Comparison of ENCODE assay signal across 8 mouse cellular contexts in the genomic region with DNA sequence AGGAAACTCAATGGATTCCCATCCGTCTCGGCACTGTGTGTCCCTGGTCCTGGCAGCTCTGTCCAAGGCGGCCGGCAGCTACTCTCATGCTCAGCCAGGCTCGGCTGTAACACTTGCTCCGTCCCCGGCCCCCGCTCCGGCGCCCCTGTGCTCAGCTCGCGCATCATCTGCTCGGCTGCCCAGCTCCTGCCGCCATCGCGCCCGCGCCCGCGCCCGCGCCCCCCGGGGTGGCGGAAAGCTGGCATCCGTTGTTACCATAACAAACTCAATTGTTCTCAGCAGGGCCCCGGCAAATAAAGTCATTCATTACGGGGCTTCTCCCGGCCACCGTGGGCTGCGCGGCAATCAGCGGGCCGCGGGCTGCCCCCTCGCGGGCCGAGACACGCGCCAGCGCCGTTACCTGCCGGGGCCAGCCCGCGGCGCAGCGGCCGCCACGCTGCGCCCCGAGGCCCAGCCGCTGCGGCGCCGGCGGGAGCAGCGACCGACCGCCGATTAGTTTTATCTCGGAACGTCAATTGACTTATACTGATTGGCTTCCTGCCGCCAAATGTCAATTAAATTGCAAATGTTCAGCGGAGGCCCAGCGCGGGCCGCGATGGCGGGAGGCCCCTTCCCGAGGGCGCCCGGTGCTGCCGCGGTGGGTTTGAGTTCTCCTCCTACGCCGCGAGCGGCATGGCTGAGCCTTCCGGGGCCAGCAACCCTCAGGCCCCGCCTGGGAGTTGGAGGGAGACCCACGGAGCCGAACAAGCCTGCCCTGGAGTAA. TPM values are rescaled to one million over a fixed set of nuclear protein-coding genes. Genes with fewer than 3 reads are reported as not detected.
DNase-seq lines count a peak whose midpoint lies in the region; ATAC-seq and TF ChIP-seq lines count a peak whose summit lies in the region.

No protein-coding gene starts in this region.

- H3K9me3 ChIP-seq in embryonic facial prominence, embryonic 15.5 days (replicated peaks), result no peaks in the 10 kb centered on the region
- no peaks in the 10 kb centered on the region for H3K9me3 ChIP-seq in intestine, embryonic 15.5 days
- no peaks in the 10 kb centered on the region for H3K9me3 ChIP-seq in midbrain, embryonic 12.5 days

- intact Hi-C loops in left cerebral cortex, adult 2 months (cut with DNase I), result no loop called here

- peaks cover 65% of the 10 kb centered on the region for H3K27me3 ChIP-seq in embryonic facial prominence, embryonic 15.5 days
- peaks cover 44% of the 10 kb centered on the region for H3K27me3 ChIP-seq in intestine, embryonic 15.5 days (replicated peaks)
- H3K27me3 ChIP-seq in midbrain, embryonic 12.5 days, result peaks cover 90% of the 10 kb centered on the region

- TF ChIP-seq CTCF in left cerebral cortex, adult 2 months (IDR thresholded peaks at IDR 0.05), result no peak

- peak overlapping the region; percentile 97 for H3K4me2 ChIP-seq in embryonic facial prominence, embryonic 15.5 days (replicated peaks)
- peak overlapping the region; percentile 98 for H3K4me2 ChIP-seq in intestine, embryonic 15.5 days (replicated peaks)
- peak overlapping the region; percentile 95 for H3K4me2 ChIP-seq in midbrain, embryonic 12.5 days (replicated peaks)

- H3K9ac ChIP-seq in embryonic facial prominence, embryonic 15.5 days, result peak overlapping the region; percentile 33; the same call in 1 of the 2 replicates
- H3K9ac ChIP-seq in intestine, embryonic 15.5 days, result peak overlapping the region; percentile 42
- peak overlapping the region; percentile 55 for H3K9ac ChIP-seq in midbrain, embryonic 12.5 days (replicated peaks)

- no peak for ATAC-seq in embryonic facial prominence, embryonic 15.5 days (ENCODE audit: insufficient number of reproducible peaks, low FRiP score, low TSS enrichment, low read depth)
- ATAC-seq in intestine, embryonic 15.5 days, result peak; percentile 61; the same call in 1 of the 2 replicates
- ATAC-seq in midbrain, embryonic 12.5 days (ENCODE audit: low FRiP score, low read depth), result peak; percentile 84

- DNase-seq in left cerebral cortex, adult 2 months (ENCODE audit: extremely low spot score in 1 of 2, low spot score in 2 of 2), result peak in 1 of 2 experiments; percentile 17
- no peak for DNase-seq in left cerebral cortex, adult 11 months (ENCODE audit: low spot score)
- peak; percentile 16 for DNase-seq in cerebellum, adult 11-12 months
- peak; percentile 52 for DNase-seq in testis, postnatal 14 days (ENCODE audit: low spot score)
- no peak for DNase-seq in spleen, postnatal 14 days (ENCODE audit: low spot score in 2 of 2)

- WGBS in embryonic facial prominence, embryonic 15.5 days, result under 1% methylated on average over 81 of the region's 81 CpGs
- under 1% methylated on average over 81 of the region's 81 CpGs for WGBS in intestine, embryonic 15.5 days
- WGBS in midbrain, embryonic 12.5 days, result 1% methylated on average over 79 of the region's 81 CpGs

- peak overlapping the region; percentile 46 for H3K4me3 ChIP-seq in left cerebral cortex, adult 2 months
- peak overlapping the region; percentile 52 for H3K4me3 ChIP-seq in embryonic facial prominence, embryonic 15.5 days (replicated peaks)
- peak overlapping the region; percentile 53 for H3K4me3 ChIP-seq in intestine, embryonic 15.5 days (replicated peaks)
- H3K4me3 ChIP-seq in midbrain, embryonic 12.5 days, result peak overlapping the region; percentile 53

- H3K36me3 ChIP-seq in embryonic facial prominence, embryonic 15.5 days, result no peaks in the 10 kb centered on the region
- no peaks in the 10 kb centered on the region for H3K36me3 ChIP-seq in intestine, embryonic 15.5 days
- no peaks in the 10 kb centered on the region for H3K36me3 ChIP-seq in midbrain, embryonic 12.5 days

- H3K27ac ChIP-seq in left cerebral cortex, adult 2 months, result no peak overlapping the region
- H3K27ac ChIP-seq in embryonic facial prominence, embryonic 15.5 days (replicated peaks), result no peak overlapping the region
- no peak overlapping the region for H3K27ac ChIP-seq in intestine, embryonic 15.5 days
- H3K27ac ChIP-seq in midbrain, embryonic 12.5 days (replicated peaks), result no peak overlapping the region

- H3K4me1 ChIP-seq in embryonic facial prominence, embryonic 15.5 days, result peaks cover 13% of the 10 kb centered on the region
- peaks cover 6% of the 10 kb centered on the region; the same call in 1 of the 2 replicates for H3K4me1 ChIP-seq in intestine, embryonic 15.5 days (replicated peaks)
- peaks cover 11% of the 10 kb centered on the region for H3K4me1 ChIP-seq in midbrain, embryonic 12.5 days

RNA-seq across cellular contexts. Expression of a gene that starts 46.1 kb away (rescaled TPM):
- total RNA-seq in left cerebral cortex, adult 2 months (2021), result under 1 TPM in 1 of 2 experiments, not detected in 1; 0.51 TPM
- polyA plus RNA-seq in embryonic facial prominence, embryonic 15.5 days (2015; fragmentation: Nextera tagmentation; extraction: Ambion mirVana), result 0.04 and 0.08 TPM in 2 replicates
- polyA plus RNA-seq in intestine, embryonic 15.5 days (2015; fragmentation: Nextera tagmentation; extraction: Ambion mirVana), result 0.01 TPM in 1 of 2 replicates, not detected in the other
- polyA plus RNA-seq in midbrain, embryonic 12.5 days (2016; fragmentation: Nextera tagmentation; extraction: Ambion mirVana), result 6.2 and 9.0 TPM in 2 replicates

Comparison
In these comparisons a context has a peak if more than half of its experiments do, and no peak if none do; other contexts are left out.
1. DNase-seq: peak in cerebellum, adult 11-12 months (single experiment) and testis, postnatal 14 days (single experiment); none in left cerebral cortex, adult 11 months (single experiment) and spleen, postnatal 14 days (0 of 2).
2. Peak in every context shown above with its lines, with median percentiles within 50 percentile points of each other: H3K4me3 ChIP-seq, H3K4me2 ChIP-seq and H3K9ac ChIP-seq.